Mouse (Mus musculus) ovary, postnatal 36 days (tissue): Measurements from ENCODE around the gene Ptk7.

Experiments used
- DNase-seq: peaks from one replicate; pipeline ENCODE4 v3.0.0; 2022; ENCODE audit warnings: low spot score, mixed read lengths

Ptk7 gene

GRCm38 (mm10) chr17:46628791-46629684, at the start of gene Ptk7:
TSS of gene Ptk7 (minus strand) at chr17:46629504.
- peak; percentile 88 for DNase-seq

GRCm38 (mm10) chr17:46678911-46679310, 49.6 kb upstream of the Ptk7 start:
- DNase-seq: no peak

GRCm38 (mm10) chr17:46678416-46678815, 49.1 kb upstream of the Ptk7 start, which contains the start of gene Mea1:
TSS of gene Mea1 (plus strand) at chr17:46678793.
- DNase-seq: no peak

GRCm38 (mm10) chr17:46674530-46675283, 45.4 kb upstream of the Ptk7 start:
- DNase-seq: no peak

GRCm38 (mm10) chr17:46673850-46674529, 44.7 kb upstream of the Ptk7 start, which contains the start of gene Rrp36:
TSS of gene Rrp36 (minus strand) at chr17:46674352.
- peak; percentile 87 for DNase-seq

- no peak for DNase-seq
These were observed 40.6 kb upstream of the Ptk7 start for GRCm38 (mm10) chr17:46669911-46670310.

- no peak for DNase-seq
These were observed 38.4 kb upstream of the Ptk7 start for GRCm38 (mm10) chr17:46667712-46668111.

- no peak for DNase-seq
These were observed 33.4 kb upstream of the Ptk7 start for GRCm38 (mm10) chr17:46662730-46663129.

GRCm38 (mm10) chr17:46661981-46662380, 32.7 kb upstream of the Ptk7 start:
- no peak for DNase-seq

GRCm38 (mm10) chr17:46661351-46661750, 32.0 kb upstream of the Ptk7 start:
- DNase-seq: no peak

- DNase-seq: no peak
These were observed 26.8 kb upstream of the Ptk7 start for GRCm38 (mm10) chr17:46656054-46656453.

GRCm38 (mm10) chr17:46651755-46652547, 22.6 kb upstream of the Ptk7 start:
- DNase-seq: no peak

GRCm38 (mm10) chr17:46651292-46651691, 22.0 kb upstream of the Ptk7 start:
- DNase-seq: no peak

- peak; percentile 94 for DNase-seq
These were observed 21.1 kb upstream of the Ptk7 start, which contains the start of gene Cul7 for GRCm38 (mm10) chr17:46650232-46651031. TSS of gene Cul7 (plus strand) at chr17:46650337.

GRCm38 (mm10) chr17:46649811-46650210, 20.5 kb upstream of the Ptk7 start:
- DNase-seq: no peak

GRCm38 (mm10) chr17:46648436-46648835, 19.1 kb upstream of the Ptk7 start:
- DNase-seq: no peak

- no peak for DNase-seq
These were observed 18.0 kb upstream of the Ptk7 start for GRCm38 (mm10) chr17:46647279-46647678.

GRCm38 (mm10) chr17:46646322-46646662, 17.0 kb upstream of the Ptk7 start:
- DNase-seq: no peak

GRCm38 (mm10) chr17:46645561-46646321, 16.4 kb upstream of the Ptk7 start, which contains the start of the genes Klc4 and Mrpl2:
TSS of gene Klc4 (minus strand) at chr17:46646022.
TSS of gene Mrpl2 (plus strand) at chr17:46646229.
- peak; percentile 98 for DNase-seq
